Mouse (Mus musculus) layer of hippocampus, adult 8-10 months (tissue): ENCODE data around the gene Pkp3. TPM values are rescaled to one million over a fixed set of nuclear protein-coding genes. Genes with fewer than 3 reads are reported as not detected.

Source experiments
- DNase-seq, 2 experiments: peaks; one replicate each; pipeline ENCODE4 v3.0.0; 2022; ENCODE audit warnings: low spot score in 2 of 2
- total RNA-seq, 4 experiments: library from RNA; stranded (reverse); gene quantifications; 2 replicates each; pipeline ENCODE4 v1.2.4; 2022

The Pkp3 gene
- total RNA-seq, 4 experiments from 2014 or later, result not detected

GRCm38 (mm10) chr7:141056976-141057375 is 21.0 kb upstream of the Pkp3 start:
- DNase-seq, result no peak

GRCm38 (mm10) chr7:141057541-141057940 is 20.5 kb upstream of the Pkp3 start:
- DNase-seq, result no peak

GRCm38 (mm10) chr7:141058601-141059341 is 19.2 kb upstream of the Pkp3 start:
- no peak for DNase-seq

GRCm38 (mm10) chr7:141059929-141060328 is 18.1 kb upstream of the Pkp3 start:
- DNase-seq, result no peak

- DNase-seq, result peak; percentile 89 to 92
Observed at GRCm38 (mm10) chr7:141060426-141061242, 17.4 kb upstream of the Pkp3 start, which contains the start of gene B4galnt4. B4galnt4 (plus strand) TSS chr7:141061104.

GRCm38 (mm10) chr7:141061269-141061692 is 16.7 kb upstream of the Pkp3 start:
- DNase-seq, result no peak

GRCm38 (mm10) chr7:141062525-141062924 is 15.5 kb upstream of the Pkp3 start:
- DNase-seq, result no peak

GRCm38 (mm10) chr7:141063353-141063752 is 14.7 kb upstream of the Pkp3 start:
- DNase-seq, result no peak

GRCm38 (mm10) chr7:141064175-141064574 is 13.8 kb upstream of the Pkp3 start:
- no peak for DNase-seq

- no peak for DNase-seq
Observed at GRCm38 (mm10) chr7:141064576-141064975, 13.4 kb upstream of the Pkp3 start.

GRCm38 (mm10) chr7:141068351-141068750 is 9.7 kb upstream of the Pkp3 start:
- DNase-seq, result no peak

- peak; percentile 70 to 80 for DNase-seq
Observed at GRCm38 (mm10) chr7:141070058-141070862, 7.8 kb upstream of the Pkp3 start.

GRCm38 (mm10) chr7:141072017-141072745 is 5.8 kb upstream of the Pkp3 start:
- DNase-seq, result peak in 1 of 2 experiments; percentile 57

- no peak for DNase-seq
Observed at GRCm38 (mm10) chr7:141073782-141074181, 4.2 kb upstream of the Pkp3 start.

- no peak for DNase-seq
Observed at GRCm38 (mm10) chr7:141078876-141079275, 858 bp downstream of the Pkp3 start.

- DNase-seq, result no peak
Observed at GRCm38 (mm10) chr7:141079481-141080449, 1.7 kb downstream of the Pkp3 start.

- no peak for DNase-seq
Observed at GRCm38 (mm10) chr7:141087894-141088293, 9.9 kb downstream of the Pkp3 start.

- no peak for DNase-seq
Observed at GRCm38 (mm10) chr7:141088473-141088872, 10.5 kb downstream of the Pkp3 start.

- no peak for DNase-seq
Observed at GRCm38 (mm10) chr7:141090228-141090627, 12.2 kb downstream of the Pkp3 start.
